Mouse (Mus musculus) midbrain, postnatal 0 days (tissue): Measurements from ENCODE around the gene Bend3. TPM values are rescaled to one million over a fixed set of nuclear protein-coding genes. Genes with fewer than 3 reads are reported as not detected.
"Not testable (repeated sequence)": the region's sequence is repeated elsewhere in the genome, so short reads cannot be mapped to it uniquely, and the experiment has no call there.

Source experiments
- ATAC-seq: fragments of 200-750 bp; cut with Nextera tagmentation; 2 replicates; pipeline ENCODE4 v1.8.0; 2017; ENCODE audit warnings: moderate number of reproducible peaks, mild to moderate bottlenecking, moderate TSS enrichment, moderate library complexity; ENCODE audit not compliant: low FRiP score
- DNase-seq: peaks from one replicate; pipeline ENCODE4 v3.0.0-alpha.2; 2015; ENCODE audit warnings: low spot score
- H3K27ac ChIP-seq: fragments of 300-500 bp; sonication (generic); 2 replicates; pipeline ENCODE4 v1.5.1; 2014; ENCODE audit warnings: low read depth, mild to moderate bottlenecking, low read length, mixed read lengths
- H3K27me3 ChIP-seq: fragments of 300-500 bp; sonication (generic); 2 replicates; pipeline ENCODE4 v1.6.1; 2014; ENCODE audit warnings: low read length, control low read depth, mixed read lengths; ENCODE audit not compliant: insufficient read depth
- H3K36me3 ChIP-seq: fragments of 300-500 bp; sonication (generic); 2 replicates; pipeline ENCODE4 v1.6.1; 2014; ENCODE audit warnings: low read length, control low read depth, mixed read lengths; ENCODE audit not compliant: insufficient read depth
- H3K4me1 ChIP-seq: fragments of 300-500 bp; sonication (generic); 2 replicates; pipeline ENCODE4 v1.6.1; 2014; ENCODE audit warnings: mild to moderate bottlenecking, control low read depth, antibody characterized with exemption, low read length, mixed read lengths; ENCODE audit not compliant: insufficient read depth
- H3K4me2 ChIP-seq: fragments of 300-500 bp; sonication (generic); 2 replicates; pipeline ENCODE4 v1.6.1; 2014; ENCODE audit warnings: low read depth, mild to moderate bottlenecking, low read length, mixed read lengths; ENCODE audit not compliant: poor library complexity, severe bottlenecking
- H3K4me3 ChIP-seq: fragments of 300-500 bp; sonication (generic); 2 replicates; pipeline ENCODE4 v1.5.1; 2014; ENCODE audit warnings: low read depth, mild to moderate bottlenecking, low read length, moderate library complexity
- H3K9ac ChIP-seq: fragments of 300-500 bp; sonication (generic); replicated peaks from 2 replicates; pipeline ENCODE4 v1.6.1; 2014; ENCODE audit warnings: mild to moderate bottlenecking, low read length, moderate library complexity, mixed read lengths; ENCODE audit not compliant: poor library complexity, severe bottlenecking
- H3K9me3 ChIP-seq: fragments of 300-500 bp; sonication (generic); 2 replicates; pipeline ENCODE4 v1.6.1; 2016; ENCODE audit warnings: low read length, control low read depth
- CTCF ChIP-seq: IDR thresholded peaks from 2 replicates; pipeline ENCODE4 v1.5.1; 2016; ENCODE audit warnings: antibody characterized with exemption, mild to moderate bottlenecking
- WGBS: fragments of 180-500 bp; shearing (Covaris S2); extraction: QIAGEN DNeasy Blood & Tissue Kit; methylation state at CpG from one replicate; pipeline ENCODE4 v1.1.7; 2014; 5-methylcytosine and 5-hydroxymethylcytosine counted together
- polyA plus RNA-seq: library from polyadenylated mRNA; unstranded; fragments of >200 nt; fragmentation: Nextera tagmentation; extraction: Ambion mirVana; gene quantifications from 2 replicates; pipeline ENCODE4 v1.2.1, GENCODE M21; 2015
- total RNA-seq: library from RNA; depleted of rRNA; stranded (reverse); fragments of >200 nt; gene quantifications from 2 replicates; pipeline ENCODE4 v1.2.3, GENCODE M21; 2014

The Bend3 gene
- total and polyA plus RNA-seq, 2 experiments from 2014 or later = 3.0 to 10.1 TPM

GRCm38 (mm10) chr10:43512976-43513375 lies 34.3 kb downstream of the Bend3 start:
- Histone ChIP-seq H3K9ac (no peak overlapping the region), H3K36me3 (peaks cover 30% of the 10 kb centered on the region), H3K4me3 (no peak overlapping the region), H3K27ac (no peak overlapping the region), H3K9me3 (no peaks in the 10 kb centered on the region), H3K4me1 (no peaks in the 10 kb centered on the region), H3K27me3 (no peaks in the 10 kb centered on the region), H3K4me2 (no peak overlapping the region)
- ATAC-seq (no peak), DNase-seq (no peak)
- TF ChIP-seq CTCF = no peak
- 97% methylated on average over 10 of the region's 10 CpGs for whole genome bisulfite sequencing

- H3K27ac ChIP-seq = no peak overlapping the region; the same call in 1 of the 2 replicates
Measured at GRCm38 (mm10) chr10:43516992-43517660, 38.5 kb downstream of the Bend3 start.

GRCm38 (mm10) chr10:43517836-43518235 lies 39.2 kb downstream of the Bend3 start:
- 55% methylated on average over 4 of the region's 4 CpGs for WGBS

More at GRCm38 (mm10) chr10:43516992-43517660, 38.5 kb downstream of the Bend3 start:
- no peaks in the 10 kb centered on the region for H3K4me1 ChIP-seq
- 0 out of 2 replicates have a peak, but pooled peaks have one; percentile 2 for TF ChIP-seq CTCF
- H3K36me3 ChIP-seq = peaks cover 2% of the 10 kb centered on the region; the same call in 1 of the 2 replicates
- H3K9me3 ChIP-seq = no peaks in the 10 kb centered on the region
- H3K4me3 ChIP-seq = no peak overlapping the region
- no peaks in the 10 kb centered on the region for H3K27me3 ChIP-seq
- WGBS = 69% methylated on average over 6 of the region's 6 CpGs
- no peak overlapping the region for H3K4me2 ChIP-seq
- ATAC-seq (peak; percentile 48; the same call in 1 of the 2 replicates), DNase-seq (no peak)
- no peak overlapping the region for H3K9ac ChIP-seq

GRCm38 (mm10) chr10:43518368-43518767 lies 39.7 kb downstream of the Bend3 start:
- DNase-seq = no peak
- no peaks in the 10 kb centered on the region for H3K36me3 ChIP-seq
- H3K27ac ChIP-seq = no peak overlapping the region
- H3K9ac ChIP-seq = no peak overlapping the region
- 84% methylated on average over 11 of the region's 13 CpGs for WGBS
- no peak for TF ChIP-seq CTCF
- no peaks in the 10 kb centered on the region for H3K4me1 ChIP-seq
- ATAC-seq = no peak
- no peak overlapping the region for H3K4me2 ChIP-seq
- H3K4me3 ChIP-seq = no peak overlapping the region
- H3K9me3 ChIP-seq = no peaks in the 10 kb centered on the region
- no peaks in the 10 kb centered on the region for H3K27me3 ChIP-seq

More at GRCm38 (mm10) chr10:43517836-43518235, 39.2 kb downstream of the Bend3 start:
- H3K9me3 ChIP-seq = no peaks in the 10 kb centered on the region
- no peaks in the 10 kb centered on the region for H3K36me3 ChIP-seq
- no peak overlapping the region for H3K9ac ChIP-seq
- H3K4me1 ChIP-seq = no peaks in the 10 kb centered on the region
- DNase-seq (peak; percentile 48), ATAC-seq (no peak)
- no peak overlapping the region for H3K4me3 ChIP-seq
- no peak for TF ChIP-seq CTCF
- no peaks in the 10 kb centered on the region for H3K27me3 ChIP-seq
- no peak overlapping the region for H3K27ac ChIP-seq
- H3K4me2 ChIP-seq = no peak overlapping the region

- H3K9ac ChIP-seq = no peak overlapping the region
- no peaks in the 10 kb centered on the region for H3K9me3 ChIP-seq
- peaks cover 4% of the 10 kb centered on the region for H3K36me3 ChIP-seq
- no peak for DNase-seq
- TF ChIP-seq CTCF = no peak
- no peak overlapping the region for H3K27ac ChIP-seq
- H3K4me2 ChIP-seq = no peak overlapping the region
- no peaks in the 10 kb centered on the region for H3K27me3 ChIP-seq
- H3K4me3 ChIP-seq = no peak overlapping the region
- no peaks in the 10 kb centered on the region for H3K4me1 ChIP-seq
- WGBS = 96% methylated on average over 2 of the region's 2 CpGs
- ATAC-seq = no peak
Measured at GRCm38 (mm10) chr10:43519977-43520376, 41.3 kb downstream of the Bend3 start.

- not testable (repeated sequence) for ATAC-seq, H3K9ac ChIP-seq, H3K27me3 ChIP-seq, H3K4me2 ChIP-seq, DNase-seq, H3K4me3 ChIP-seq, H3K9me3 ChIP-seq, H3K27ac ChIP-seq
- Histone ChIP-seq H3K36me3 (peaks cover 11% of the 10 kb centered on the region), H3K4me1 (peaks cover 11% of the 10 kb centered on the region; the same call in 1 of the 2 replicates)
- 98% methylated on average over 10 of the region's 10 CpGs for WGBS
Measured at GRCm38 (mm10) chr10:43523931-43524330, 45.3 kb downstream of the Bend3 start, which contains the start of gene Gm9803. Gm9803 (plus strand) TSS chr10:43524084.
